Mouse (Mus musculus) adrenal gland, postnatal 10 days (tissue): ENCODE measurements around the gene Coro7. TPM values are rescaled to one million over a fixed set of nuclear protein-coding genes. Genes with fewer than 3 reads are reported as not detected.
"Not testable (repeated sequence)": the region's sequence is repeated elsewhere in the genome, so short reads cannot be mapped to it uniquely, and the experiment has no call there.

Experiments used
- DNase-seq: peaks from one replicate; pipeline ENCODE4 v3.0.0; 2021; ENCODE audit warnings: mixed read lengths
- total RNA-seq, 2 experiments: library from RNA; stranded (reverse); gene quantifications; 2 replicates each; pipeline ENCODE4 v1.2.3; 2021

Coro7 gene
- total RNA-seq, 2 experiments from 2014 or later = 27.9 to 38.7 TPM

GRCm38 (mm10) chr16:4682628-4683179 is 3.1 kb upstream of the Coro7 start:
- no peak for DNase-seq

DNA sequence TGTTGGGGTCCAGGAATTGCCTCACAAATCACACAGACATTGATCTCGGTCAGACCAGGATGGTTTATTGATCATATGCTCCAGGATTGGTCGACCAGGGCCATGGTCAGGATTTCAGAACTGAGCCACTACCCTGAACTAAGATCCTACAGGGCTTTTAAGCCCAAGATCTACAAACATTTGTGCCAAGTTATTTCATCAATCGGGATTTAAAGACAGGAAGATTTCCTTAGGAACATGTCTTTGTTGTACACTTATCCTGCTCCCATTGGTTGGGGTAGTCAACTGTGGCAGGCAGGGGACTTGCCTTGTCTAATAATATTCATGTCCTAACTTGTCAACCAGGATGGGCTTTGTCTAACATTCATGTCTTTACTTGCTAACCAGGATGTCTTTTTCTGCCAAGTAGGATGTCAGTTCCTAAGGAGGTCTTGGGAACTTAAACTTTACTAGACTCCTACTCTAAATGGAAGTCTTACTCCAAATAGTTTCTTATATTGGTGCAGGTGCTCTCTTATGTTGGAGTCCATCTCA is 1.4 kb upstream of the Coro7 start:
- DNase-seq = not testable (repeated sequence)

DNA sequence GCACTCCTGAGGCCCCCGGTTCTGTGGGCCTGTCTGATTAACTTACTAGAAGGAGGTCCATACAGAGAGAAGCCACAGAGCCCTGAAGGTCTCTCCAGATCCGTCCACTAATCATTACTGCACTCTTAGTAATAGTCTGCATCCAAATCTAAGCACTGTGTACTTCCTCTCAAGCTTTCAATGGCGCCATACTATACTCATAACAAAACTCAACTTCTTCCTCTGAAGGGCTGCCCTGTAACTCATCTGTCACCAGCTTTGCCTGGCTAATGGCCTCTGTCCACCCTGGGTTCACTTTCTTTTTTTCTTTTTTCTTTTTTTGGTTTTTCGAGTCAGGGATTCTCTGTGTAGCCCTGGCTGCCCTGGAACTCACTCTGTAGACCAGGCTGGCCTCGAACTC is 1.5 kb downstream of the Coro7 start:
- DNase-seq = no peak

DNA sequence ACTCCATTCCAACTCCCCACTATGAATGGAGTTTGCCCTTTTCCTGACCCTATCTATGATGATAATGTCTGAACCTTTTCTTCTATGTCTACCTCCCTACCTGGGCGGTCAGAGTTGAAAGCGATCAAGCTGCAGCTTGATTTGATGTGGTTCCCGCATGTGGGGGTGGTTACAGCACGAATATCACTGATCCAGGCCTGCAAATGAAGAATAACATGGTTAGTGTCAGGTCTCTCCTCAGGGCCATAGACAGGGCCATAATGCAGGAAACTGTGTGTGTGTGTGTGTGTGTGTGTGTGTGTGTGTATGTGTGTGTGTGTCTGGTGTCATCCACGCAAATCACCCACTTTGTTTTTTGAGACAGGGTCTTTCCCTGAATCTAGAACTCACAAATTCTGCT is 2.7 kb downstream of the Coro7 start:
- no peak for DNase-seq

- DNase-seq = no peak
Measured at GRCm38 (mm10) chr16:4674091-4674490, 5.5 kb downstream of the Coro7 start.

DNA sequence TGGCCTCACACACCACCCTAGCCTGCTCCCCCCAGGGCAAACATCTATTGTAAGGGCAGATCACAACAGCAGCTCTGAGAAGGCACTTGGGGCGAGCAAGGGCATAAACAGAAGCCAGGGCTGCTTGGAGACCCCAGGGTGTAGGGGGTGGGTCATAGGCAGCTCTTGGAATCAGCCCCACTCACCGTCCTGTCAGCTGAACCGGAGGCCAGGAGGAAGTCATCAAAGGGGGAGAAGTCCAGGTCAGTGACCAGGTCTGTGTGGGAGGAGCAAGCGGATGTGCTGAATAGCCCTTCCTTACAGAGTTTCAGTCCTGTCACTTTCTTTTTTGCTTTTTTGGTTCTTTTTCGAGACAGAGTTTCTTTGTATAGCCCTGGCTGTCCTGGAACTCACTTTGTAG is 9.3 kb downstream of the Coro7 start:
- no peak for DNase-seq

GRCm38 (mm10) chr16:4667190-4667808 is 12.3 kb downstream of the Coro7 start:
- peak; percentile 94 for DNase-seq

GRCm38 (mm10) chr16:4665726-4666125 is 13.9 kb downstream of the Coro7 start:
- DNase-seq = no peak

DNA sequence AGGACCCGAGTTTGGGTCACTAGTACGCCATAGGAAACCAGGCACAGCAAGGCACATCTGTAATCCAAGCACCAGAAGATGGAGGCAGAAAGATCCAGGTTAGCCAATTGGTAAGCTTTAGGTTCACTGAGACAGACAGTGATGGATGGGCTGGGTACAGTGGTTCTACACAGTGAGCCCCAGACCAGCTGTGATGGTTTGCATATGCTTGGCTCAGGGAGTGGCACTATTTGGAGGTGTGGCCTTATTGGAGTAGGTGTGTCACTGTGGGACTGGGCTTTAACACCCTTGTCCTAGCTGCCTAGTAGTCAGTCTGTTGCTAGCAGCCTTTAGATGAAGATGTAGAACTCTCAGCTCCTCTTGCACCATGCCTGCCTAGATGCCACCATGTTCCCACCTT is 15.8 kb downstream of the Coro7 start:
- no peak for DNase-seq

GRCm38 (mm10) chr16:4661605-4662004 is 18.0 kb downstream of the Coro7 start:
- no peak for DNase-seq

DNA sequence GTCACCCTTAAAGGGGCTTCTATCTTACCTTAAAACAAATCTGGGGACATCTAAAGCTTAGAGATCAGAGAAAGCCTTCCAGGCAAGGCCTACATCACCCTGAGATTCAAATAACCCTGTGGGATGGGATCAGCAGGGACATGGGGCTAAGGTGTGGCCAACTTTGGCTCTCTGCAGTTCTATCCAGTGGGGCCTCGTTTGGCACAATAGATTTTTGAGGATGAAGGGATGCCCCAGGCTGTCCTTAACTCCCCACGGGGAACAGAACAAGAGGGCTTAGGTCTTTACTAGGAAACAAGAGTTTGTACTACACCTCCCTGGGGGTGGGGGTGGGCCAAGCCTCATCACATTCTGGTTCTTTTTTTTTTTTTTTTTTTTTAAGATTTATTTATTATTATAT is 20.3 kb downstream of the Coro7 start:
- DNase-seq = no peak

DNA sequence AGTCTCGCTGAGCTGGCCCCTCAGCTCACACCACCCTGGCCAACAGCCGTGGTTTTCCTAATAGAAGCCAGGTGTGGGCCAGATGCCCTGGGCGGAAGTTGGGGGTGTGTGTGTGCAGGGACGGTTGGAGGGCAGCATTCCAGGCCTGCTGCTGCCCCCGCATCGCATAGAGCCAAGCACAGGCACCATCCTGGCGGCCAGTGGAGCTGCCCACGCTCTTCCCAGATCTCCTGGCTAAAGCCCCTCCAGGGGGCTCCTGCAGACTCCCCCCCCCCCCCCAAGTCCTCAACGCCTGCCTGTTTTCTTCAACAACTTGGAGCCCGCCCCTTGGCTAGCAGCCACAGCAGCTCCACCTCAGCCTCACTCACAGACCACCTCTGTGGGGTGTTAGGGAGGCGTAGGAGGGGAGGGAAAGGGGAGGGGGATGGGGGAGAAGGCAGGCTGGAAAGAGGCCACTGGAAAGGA is 20.8 kb downstream of the Coro7 start:
- no peak for DNase-seq

DNA sequence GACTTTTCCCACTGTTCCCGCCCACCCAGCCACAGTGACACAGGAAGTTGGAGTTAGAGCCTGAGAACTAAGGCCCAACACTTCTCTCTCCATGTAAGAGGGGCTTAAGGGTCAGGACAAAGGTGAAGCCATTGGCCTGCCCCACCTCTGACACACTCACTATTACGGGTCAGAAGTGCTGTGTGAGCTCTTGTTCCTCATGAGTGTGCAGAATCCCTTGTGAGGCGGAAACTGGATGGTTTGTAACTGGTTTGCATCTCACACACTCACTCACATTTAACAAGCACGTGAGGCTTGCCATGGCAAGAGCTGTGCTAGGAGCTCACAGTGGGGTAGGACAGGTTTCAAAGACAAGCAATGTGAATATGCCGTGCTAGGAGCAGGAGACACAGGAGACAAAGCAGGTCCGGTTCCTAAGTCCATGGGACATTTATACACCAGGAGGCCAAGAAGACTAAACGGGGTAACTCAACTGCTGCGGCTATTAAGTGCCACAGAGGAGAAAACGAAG is 23.0 kb downstream of the Coro7 start:
- DNase-seq = no peak

GRCm38 (mm10) chr16:4655764-4656570 is 23.6 kb downstream of the Coro7 start:
- no peak for DNase-seq

- DNase-seq = peak; percentile 58
Measured at GRCm38 (mm10) chr16:4655251-4655734, 24.3 kb downstream of the Coro7 start.

DNA sequence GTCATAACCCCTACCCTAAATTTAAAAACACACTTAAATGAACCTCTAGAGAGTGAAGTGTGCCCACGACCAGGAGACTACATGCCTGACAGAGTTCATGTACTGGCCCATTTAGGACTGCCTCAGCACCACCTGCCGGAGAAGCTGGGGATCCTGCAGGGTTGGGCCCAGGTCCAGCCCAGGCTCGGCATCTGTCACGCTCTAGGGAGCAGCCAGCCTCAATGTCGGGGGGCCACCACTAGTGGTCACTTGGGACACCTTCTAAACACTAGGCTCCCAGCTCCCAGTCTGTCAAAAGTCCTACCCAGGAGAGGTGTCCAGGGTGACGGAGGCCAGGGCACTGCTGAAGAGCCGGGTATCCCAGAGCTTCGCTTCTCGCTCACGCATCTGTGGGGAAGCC is 24.9 kb downstream of the Coro7 start:
- DNase-seq = no peak

- DNase-seq = peak; percentile 53
Measured at GRCm38 (mm10) chr16:4652707-4653416, 26.7 kb downstream of the Coro7 start.

DNA sequence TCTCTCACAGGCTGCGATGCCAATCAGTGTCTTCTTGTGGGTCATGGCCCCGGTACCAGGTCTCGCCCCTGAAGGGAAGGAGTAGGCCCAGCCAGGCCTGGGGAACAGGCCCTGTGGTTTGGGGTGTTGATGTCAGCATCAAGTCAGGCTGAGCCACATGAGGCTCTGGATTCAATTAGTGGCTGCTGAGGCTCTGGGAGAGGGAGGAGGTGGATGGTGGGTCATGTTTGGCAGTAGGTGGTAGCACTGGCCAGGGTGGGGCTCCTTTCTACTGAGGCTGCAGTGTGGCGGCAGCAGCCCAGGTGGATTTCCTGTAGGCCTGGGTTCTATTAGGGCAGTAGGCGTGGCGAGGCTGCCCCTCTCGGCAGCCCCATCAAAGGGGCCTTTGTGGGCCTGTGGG is 28.0 kb downstream of the Coro7 start:
- no peak for DNase-seq

- DNase-seq = no peak
Measured at GRCm38 (mm10) chr16:4651081-4651480, 28.5 kb downstream of the Coro7 start.

GRCm38 (mm10) chr16:4650161-4650560 is 29.4 kb downstream of the Coro7 start:
- DNase-seq = no peak

DNA sequence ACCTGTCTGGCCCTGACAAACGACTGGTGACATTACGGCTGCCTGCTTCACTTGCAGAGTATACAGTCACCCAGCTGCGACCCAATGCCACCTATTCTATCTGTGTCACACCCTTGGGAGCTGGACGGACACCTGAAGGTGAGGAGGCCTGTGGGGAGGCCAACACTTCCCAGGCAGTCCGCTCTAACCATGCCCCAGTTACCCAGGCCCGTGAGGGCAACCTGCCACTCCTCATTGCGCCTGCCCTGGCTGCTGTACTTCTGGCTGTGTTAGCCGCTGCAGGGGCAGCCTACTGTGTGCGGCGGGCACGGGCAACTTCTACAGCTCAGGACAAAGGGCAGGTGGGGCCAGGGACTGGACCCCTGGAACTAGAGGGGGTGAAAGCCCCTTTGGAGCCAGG is 29.9 kb downstream of the Coro7 start:
- DNase-seq = no peak

- DNase-seq = no peak
Measured at GRCm38 (mm10) chr16:4649211-4649610, 30.4 kb downstream of the Coro7 start.
